Mouse (Mus musculus) MEL (cell line): ENCODE measurements at regions not wholly inside any gene's neighbourhood (a gene's known extent, or its start where the extent isn't known, plus 50 kb on each side); places are given as distances from the start of the nearest gene placed in this dataset.

Experiments used
- DNase-seq: peaks from one replicate; pipeline ENCODE4 v3.0.0; 2011; ENCODE audit warnings: low read depth, low spot score
- H3K27ac ChIP-seq: 2 replicates; pipeline ENCODE4 v1.5.1; 2012; ENCODE audit warnings: low read depth, mild to moderate bottlenecking, control low read depth, low read length, moderate library complexity; ENCODE audit not compliant: control insufficient read depth
- H3K27me3 ChIP-seq, 2 experiments: fragments of 150-350 bp in 1 of 2; sonication (generic) in 1 of 2; 2 replicates each; pipeline ENCODE4 v1.6.1; 2012; ENCODE audit warnings: low read length in 2 of 2, mild to moderate bottlenecking in 2 of 2, improper control_type of control experiment in 1 of 2, moderate library complexity in 1 of 2; ENCODE audit not compliant: insufficient read depth in 2 of 2, control insufficient read depth in 1 of 2
- H3K36me3 ChIP-seq, 2 experiments: 2 replicates each; pipeline ENCODE4 v1.6.1; 2012 to 2014; ENCODE audit warnings: low read length in 2 of 2, improper control_type of control experiment in 1 of 2, inconsistent platforms in 1 of 2, mild to moderate bottlenecking in 1 of 2; ENCODE audit not compliant: insufficient read depth in 2 of 2, control insufficient read depth in 1 of 2
- H3K4me1 ChIP-seq, 2 experiments: fragments of 150-350 bp in 1 of 2; sonication (generic) in 1 of 2; 2 replicates each; pipeline ENCODE4 v1.6.1; 2012; ENCODE audit warnings: low read length in 2 of 2, improper control_type of control experiment in 1 of 2, mild to moderate bottlenecking in 1 of 2; ENCODE audit not compliant: insufficient read depth in 2 of 2, control insufficient read depth in 1 of 2
- H3K4me3 ChIP-seq, 2 experiments: fragments of 150-350 bp in 1 of 2; sonication (generic) in 1 of 2; 2 replicates each; pipeline ENCODE4 v1.5.1; 2012; ENCODE audit warnings: low read depth in 2 of 2, low read length in 2 of 2, mild to moderate bottlenecking in 2 of 2, moderate library complexity in 2 of 2, control low read depth in 1 of 2, improper control_type of control experiment in 1 of 2; ENCODE audit not compliant: control insufficient read depth in 1 of 2, insufficient read depth in 1 of 2
- H3K79me2 ChIP-seq: 2 replicates; pipeline ENCODE4 v1.6.1; 2012; ENCODE audit warnings: mild to moderate bottlenecking, low read length, moderate library complexity; ENCODE audit not compliant: control insufficient read depth, poor library complexity, insufficient read depth
- H3K9ac ChIP-seq: 2 replicates; pipeline ENCODE4 v1.6.1; 2012; ENCODE audit warnings: low read depth, mild to moderate bottlenecking, control low read depth, low read length, moderate library complexity; ENCODE audit not compliant: control insufficient read depth, poor library complexity, severe bottlenecking
- H3K9me3 ChIP-seq: fragments of 150-350 bp; sonication (generic); replicated peaks from 2 replicates; pipeline ENCODE4 v1.6.1; 2012; ENCODE audit warnings: mild to moderate bottlenecking, low read length, improper control_type of control experiment, moderate library complexity; ENCODE audit not compliant: insufficient read depth
- BHLHE40 ChIP-seq: IDR thresholded peaks from 2 replicates; pipeline ENCODE4 v1.6.1; 2012; ENCODE audit warnings: low read depth, mild to moderate bottlenecking, inconsistent platforms, low read length, improper control_type of control experiment, borderline replicate concordance
- CHD2 ChIP-seq: IDR thresholded peaks from 2 replicates; pipeline ENCODE4 v1.6.1; 2011; ENCODE audit warnings: low read length, improper control_type of control experiment
- CTCF ChIP-seq, 3 experiments: IDR thresholded peaks in 2 of 3; conservative IDR thresholded peaks in 1 of 3; 2 replicates each; pipeline ENCODE4 v1.5.1; 2011 to 2012; ENCODE audit warnings: low read length in 3 of 3, low read depth in 2 of 3, mild to moderate bottlenecking in 2 of 3, improper control_type of control experiment in 1 of 3, inconsistent platforms in 1 of 3, mixed read lengths in 1 of 3, moderate library complexity in 1 of 3; ENCODE audit not compliant: control insufficient read depth in 1 of 3, insufficient read depth in 1 of 3, poor library complexity in 1 of 3, severe bottlenecking in 1 of 3
- E2F4 ChIP-seq: IDR thresholded peaks from 2 replicates; pipeline ENCODE4 v1.6.1; 2011; ENCODE audit warnings: low read depth, low read length, improper control_type of control experiment, borderline replicate concordance
- ELF1 ChIP-seq: IDR thresholded peaks from 2 replicates; pipeline ENCODE4 v1.6.1; 2014; ENCODE audit warnings: low read depth, mild to moderate bottlenecking, inconsistent platforms, low read length, improper control_type of control experiment, moderate library complexity
- GABPA ChIP-seq: IDR thresholded peaks from 2 replicates; pipeline ENCODE4 v1.6.1; 2012; ENCODE audit warnings: low read depth, mild to moderate bottlenecking, inconsistent platforms, low read length, improper control_type of control experiment, moderate library complexity
- GATA1 ChIP-seq: IDR thresholded peaks from 2 replicates; pipeline ENCODE4 v1.6.1; 2011; ENCODE audit warnings: low read depth, low read length, improper control_type of control experiment
- HCFC1 ChIP-seq: IDR thresholded peaks from 2 replicates; pipeline ENCODE4 v1.6.1; 2012; ENCODE audit warnings: low read depth, mild to moderate bottlenecking, inconsistent platforms, low read length, improper control_type of control experiment, moderate library complexity
- JUND ChIP-seq: IDR thresholded peaks from 2 replicates; pipeline ENCODE4 v1.6.1; 2011; ENCODE audit warnings: low read depth, mild to moderate bottlenecking, improper control_type of control experiment, low read length
- MAFK ChIP-seq: IDR thresholded peaks from 2 replicates; pipeline ENCODE4 v1.6.1; 2011; ENCODE audit warnings: low read depth, mild to moderate bottlenecking, low read length, improper control_type of control experiment, borderline replicate concordance
- MAX ChIP-seq: IDR thresholded peaks from 2 replicates; pipeline ENCODE4 v1.6.1; 2011; ENCODE audit warnings: low read length, improper control_type of control experiment
- MXI1 ChIP-seq: IDR thresholded peaks from 2 replicates; pipeline ENCODE4 v1.6.1; 2011; ENCODE audit warnings: mild to moderate bottlenecking, low read depth, low read length, improper control_type of control experiment
- NRF1 ChIP-seq: IDR thresholded peaks from 2 replicates; pipeline ENCODE4 v1.6.1; 2014; ENCODE audit warnings: low read depth, mild to moderate bottlenecking, inconsistent platforms, low read length, improper control_type of control experiment, moderate library complexity; ENCODE audit not compliant: poor library complexity, insufficient read depth, severe bottlenecking
- POLR2A ChIP-seq, 2 experiments: IDR thresholded peaks; 2 replicates each; pipeline ENCODE4 v1.6.1; 2011 to 2012; ENCODE audit warnings: low read length in 2 of 2, mild to moderate bottlenecking in 2 of 2, control low read depth in 1 of 2, improper control_type of control experiment in 1 of 2, low read depth in 1 of 2, moderate library complexity in 1 of 2; ENCODE audit not compliant: control insufficient read depth in 1 of 2, insufficient read depth in 1 of 2, poor library complexity in 1 of 2
- POLR2AphosphoS2 ChIP-seq: IDR thresholded peaks from 2 replicates; pipeline ENCODE4 v1.6.1; 2011; ENCODE audit warnings: low read length, improper control_type of control experiment
- POLR2AphosphoS5 ChIP-seq: IDR thresholded peaks from 2 replicates; pipeline ENCODE4 v1.6.1; 2012; ENCODE audit warnings: low read depth, borderline replicate concordance, mild to moderate bottlenecking, inconsistent platforms, low read length, moderate library complexity, mixed read lengths
- SMC3 ChIP-seq: IDR thresholded peaks from 2 replicates; pipeline ENCODE4 v1.6.1; 2011; ENCODE audit warnings: low read depth, low read length, improper control_type of control experiment
- TAL1 ChIP-seq: IDR thresholded peaks from 2 replicates; pipeline ENCODE4 v1.6.1; 2012; ENCODE audit warnings: mild to moderate bottlenecking, inconsistent platforms, low read length, moderate library complexity, mixed read lengths
- TBP ChIP-seq: IDR thresholded peaks from 2 replicates; pipeline ENCODE4 v1.8.0; 2011; ENCODE audit warnings: low read depth, low read length, improper control_type of control experiment
- TCF12 ChIP-seq: IDR thresholded peaks from 2 replicates; pipeline ENCODE4 v1.6.1; 2014; ENCODE audit warnings: low read depth, mild to moderate bottlenecking, inconsistent platforms, low read length, improper control_type of control experiment, moderate library complexity
- UBTF ChIP-seq: IDR thresholded peaks from 2 replicates; pipeline ENCODE4 v1.6.1; 2012; ENCODE audit warnings: low read depth, mild to moderate bottlenecking, inconsistent platforms, low read length, improper control_type of control experiment, moderate library complexity, borderline replicate concordance; ENCODE audit not compliant: insufficient read depth
- ZMIZ1 ChIP-seq: IDR thresholded peaks from 2 replicates; pipeline ENCODE4 v1.6.1; 2012; ENCODE audit warnings: low read depth, mild to moderate bottlenecking, inconsistent platforms, low read length, improper control_type of control experiment, moderate library complexity

DNA sequence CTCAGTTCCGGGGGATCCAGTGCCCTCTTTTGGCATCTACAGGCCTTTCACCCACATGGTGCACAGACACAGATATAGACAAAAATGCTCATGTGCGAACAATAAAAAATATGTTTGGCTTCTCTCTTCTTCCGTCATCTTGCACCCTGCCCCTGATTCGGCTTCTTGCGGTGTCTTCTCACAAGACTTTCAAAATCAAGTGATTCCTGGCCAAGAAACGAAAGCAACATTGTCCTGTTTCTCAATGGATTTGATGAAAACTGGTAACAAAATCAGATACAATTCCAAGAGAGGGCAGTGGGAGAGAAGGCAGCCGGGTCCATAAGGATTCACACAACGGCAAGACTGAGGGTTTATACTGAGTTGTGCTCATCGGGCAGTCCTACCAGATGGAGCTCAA lies 85.0 kb downstream of the 1700020N01Rik start:
- H3K9me3 ChIP-seq: no peaks in the 10 kb centered on the region
- no peak overlapping the region for H3K4me3 ChIP-seq
- H3K9ac ChIP-seq: no peak overlapping the region
- H3K27me3 ChIP-seq: peaks cover 1 to 5% of the 10 kb centered on the region in 2 experiments; a peak in 2 of 4 replicates
- no peaks in the 10 kb centered on the region for H3K79me2 ChIP-seq
- H3K36me3 ChIP-seq: no peaks in the 10 kb centered on the region
- no peak for TF ChIP-seq POLR2AphosphoS5
- TF ChIP-seq CTCF (IDR thresholded peaks at IDR 0.05 in 2 of 3, conservative IDR thresholded peaks at IDR 0.05 in 1 of 3; ENCODE audit: control insufficient read depth in 1 of 3, insufficient read depth in 1 of 3, low read depth in 2 of 3, low read length in 3 of 3, poor library complexity in 1 of 3, severe bottlenecking in 1 of 3): no peak
- TF ChIP-seq MXI1: no peak
- no peak for TF ChIP-seq BHLHE40
- TF ChIP-seq ZMIZ1: no peak
- no peak for TF ChIP-seq HCFC1
- TF ChIP-seq TCF12: no peak
- no peak for TF ChIP-seq GATA1
- TF ChIP-seq CHD2: no peak
- no peak for TF ChIP-seq MAFK
- no peaks in the 10 kb centered on the region for H3K4me1 ChIP-seq
- no peak overlapping the region for H3K27ac ChIP-seq
- DNase-seq: no peak

DNA sequence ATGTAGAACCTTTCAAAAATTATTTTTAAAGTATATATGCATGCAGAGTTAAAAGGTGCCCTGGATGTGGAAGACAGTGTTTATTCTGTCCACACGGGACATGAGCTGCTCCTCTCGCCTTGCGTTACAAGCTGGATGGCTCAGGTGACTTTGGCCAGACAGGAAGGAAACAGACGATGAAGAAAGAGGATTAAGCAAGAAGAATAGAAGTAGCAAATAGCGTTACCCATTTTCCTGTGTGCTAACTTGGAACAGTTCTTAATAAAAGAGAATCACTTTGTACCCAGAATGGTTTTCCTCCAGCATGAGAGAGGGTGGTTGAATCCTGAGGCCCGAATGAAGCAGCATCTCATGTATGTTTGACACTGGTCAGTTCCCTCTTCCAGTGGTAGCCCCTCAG lies 85.4 kb downstream of the 1700020N01Rik start:
- H3K9me3 ChIP-seq: no peaks in the 10 kb centered on the region
- no peaks in the 10 kb centered on the region for H3K36me3 ChIP-seq
- peaks cover 1 to 5% of the 10 kb centered on the region in 2 experiments; a peak in 3 of 4 replicates for H3K27me3 ChIP-seq
- no peaks in the 10 kb centered on the region for H3K4me1 ChIP-seq
- H3K27ac ChIP-seq: no peak overlapping the region
- H3K79me2 ChIP-seq: no peaks in the 10 kb centered on the region
- no peak for DNase-seq
- H3K4me3 ChIP-seq: no peak overlapping the region
- no peak overlapping the region for H3K9ac ChIP-seq
- TF ChIP-seq NRF1 (no peak), TBP (no peak)

DNA sequence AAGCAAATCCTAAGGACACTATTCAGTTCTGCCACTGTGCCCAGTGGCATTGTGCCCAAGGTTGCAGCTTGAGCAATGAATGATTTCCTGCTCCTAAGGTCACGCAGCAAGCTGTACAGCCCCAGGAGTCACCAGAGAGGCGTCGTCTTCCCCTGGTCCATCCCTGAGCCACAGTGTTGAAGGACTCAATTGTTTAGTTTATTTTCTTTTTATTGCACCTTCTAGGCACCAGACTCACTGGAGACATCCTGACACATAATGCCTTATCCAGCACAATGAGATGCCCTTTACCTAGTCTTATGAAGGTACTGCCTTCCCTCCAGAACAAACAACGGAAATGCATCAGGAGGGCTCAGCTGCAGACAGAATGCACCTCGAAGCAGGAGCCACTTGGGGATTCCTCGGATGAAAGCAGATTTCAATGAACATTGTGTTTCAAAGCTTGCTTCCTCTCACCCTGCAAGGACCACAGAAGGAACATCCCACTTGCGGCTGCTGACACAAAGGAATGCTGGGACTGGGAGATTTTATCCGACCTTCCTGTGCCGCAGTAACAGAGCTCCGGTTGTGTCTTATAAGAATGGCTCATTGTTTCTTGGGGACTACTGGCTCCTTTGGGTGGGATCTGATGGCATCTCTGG lies 86.0 kb downstream of the 1700020N01Rik start:
- no peak for DNase-seq
- TF ChIP-seq JUND (no peak), POLR2AphosphoS2 (no peak), MAX (no peak), TCF12 (no peak), POLR2A (IDR thresholded peaks at IDR 0.05; ENCODE audit: control insufficient read depth in 1 of 2, insufficient read depth in 1 of 2, low read depth in 1 of 2, low read length in 2 of 2, poor library complexity in 1 of 2) (no peak), TAL1 (no peak), ZMIZ1 (no peak), UBTF (no peak), CTCF (IDR thresholded peaks at IDR 0.05 in 2 of 3, conservative IDR thresholded peaks at IDR 0.05 in 1 of 3; ENCODE audit: control insufficient read depth in 1 of 3, insufficient read depth in 1 of 3, low read depth in 2 of 3, low read length in 3 of 3, poor library complexity in 1 of 3, severe bottlenecking in 1 of 3) (no peak), GABPA (no peak), SMC3 (no peak), HCFC1 (no peak), E2F4 (no peak), ELF1 (no peak), GATA1 (no peak)
- H3K9ac ChIP-seq: no peak overlapping the region
- H3K4me1 ChIP-seq: no peaks in the 10 kb centered on the region
- H3K4me3 ChIP-seq: no peak overlapping the region
- no peaks in the 10 kb centered on the region for H3K9me3 ChIP-seq
- no peaks in the 10 kb centered on the region for H3K79me2 ChIP-seq
- no peaks in the 10 kb centered on the region for H3K36me3 ChIP-seq
- H3K27ac ChIP-seq: no peak overlapping the region
- peaks cover 1 to 5% of the 10 kb centered on the region in 2 experiments; a peak in 3 of 4 replicates for H3K27me3 ChIP-seq
